Mouse (Mus musculus) spleen, postnatal 10 days (tissue): ENCODE data around the gene Cbr2.

Source experiments
- DNase-seq, 2 experiments: peaks; one replicate each; pipeline ENCODE4 v3.0.0; 2021 to 2022; ENCODE audit warnings: low spot score in 2 of 2

Cbr2 gene

DNA sequence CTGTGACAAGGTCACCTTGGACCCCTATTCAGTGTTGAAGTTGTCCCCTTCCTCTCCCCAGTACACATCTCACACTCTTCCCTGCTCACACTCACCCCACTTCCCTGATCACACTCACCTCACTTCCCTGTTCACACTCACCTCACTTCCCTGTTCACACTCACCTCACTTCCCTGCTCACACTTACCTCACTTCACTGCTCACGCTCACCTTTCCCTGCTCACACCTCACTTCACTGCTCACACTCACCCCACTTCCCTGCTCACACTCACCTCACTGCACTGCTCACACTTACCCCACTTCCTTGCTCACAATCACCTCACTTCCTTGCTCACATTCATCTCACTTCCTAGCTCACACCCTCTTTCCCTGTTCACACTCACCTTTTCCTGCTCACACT is 519 bp downstream of the Cbr2 start:
- no peak for DNase-seq

DNA sequence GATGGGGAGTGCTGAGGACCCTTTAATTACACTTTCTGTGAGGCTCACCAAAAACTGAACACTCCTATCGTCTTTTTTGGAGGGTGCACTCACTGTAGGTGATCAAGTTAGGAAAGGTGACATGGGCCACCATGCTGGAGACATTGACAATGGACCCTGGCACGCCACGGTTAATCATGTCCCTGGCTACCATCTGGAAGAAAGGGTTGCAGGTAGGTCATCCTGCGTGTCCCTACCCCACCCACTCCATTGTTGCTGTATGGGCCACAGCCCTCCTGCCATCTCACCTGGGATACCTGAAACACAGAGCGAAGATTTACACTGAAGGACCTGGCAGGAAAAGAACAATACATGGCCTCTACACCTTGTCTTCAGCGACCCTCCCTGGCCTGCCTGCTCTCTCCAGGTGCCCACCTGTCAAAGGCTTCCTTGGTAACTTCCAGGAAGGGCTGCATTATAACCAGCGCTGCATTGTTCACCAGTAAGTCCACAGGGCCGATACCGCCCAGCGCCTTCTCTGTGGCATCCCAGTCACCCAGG is 1.5 kb downstream of the Cbr2 start:
- no peak for DNase-seq

DNA sequence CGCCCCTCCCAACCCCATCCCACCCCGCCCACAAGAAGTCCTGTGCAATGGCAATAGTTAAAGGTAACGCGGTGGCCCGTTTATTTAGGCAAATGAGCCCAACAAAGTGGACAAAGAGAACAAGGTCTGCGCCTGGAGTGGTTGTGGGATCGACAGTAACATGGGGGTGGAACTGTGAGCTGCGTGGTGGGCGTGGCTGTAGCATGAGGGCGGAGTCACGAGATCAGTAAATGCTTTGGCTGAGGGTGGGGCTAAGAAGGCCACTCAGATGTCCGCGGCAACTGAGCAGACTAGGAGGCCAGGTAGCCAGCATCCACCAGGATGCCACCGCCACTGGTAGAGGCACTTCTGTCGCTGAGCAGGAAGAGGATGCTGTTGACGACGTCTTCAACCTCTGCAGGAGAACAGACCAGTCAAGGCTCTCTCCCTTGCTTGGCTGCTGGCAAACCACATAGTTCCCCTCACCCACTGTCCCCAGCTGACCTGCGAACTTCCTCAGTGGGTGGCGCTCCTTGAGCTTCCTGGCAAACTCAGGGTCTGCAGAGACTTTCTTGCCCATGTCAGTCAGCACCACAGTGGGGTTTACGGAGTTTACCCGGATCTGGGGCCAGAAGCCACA is 2.4 kb downstream of the Cbr2 start:
- DNase-seq, result peak in 1 of 2 experiments; percentile 68

DNA sequence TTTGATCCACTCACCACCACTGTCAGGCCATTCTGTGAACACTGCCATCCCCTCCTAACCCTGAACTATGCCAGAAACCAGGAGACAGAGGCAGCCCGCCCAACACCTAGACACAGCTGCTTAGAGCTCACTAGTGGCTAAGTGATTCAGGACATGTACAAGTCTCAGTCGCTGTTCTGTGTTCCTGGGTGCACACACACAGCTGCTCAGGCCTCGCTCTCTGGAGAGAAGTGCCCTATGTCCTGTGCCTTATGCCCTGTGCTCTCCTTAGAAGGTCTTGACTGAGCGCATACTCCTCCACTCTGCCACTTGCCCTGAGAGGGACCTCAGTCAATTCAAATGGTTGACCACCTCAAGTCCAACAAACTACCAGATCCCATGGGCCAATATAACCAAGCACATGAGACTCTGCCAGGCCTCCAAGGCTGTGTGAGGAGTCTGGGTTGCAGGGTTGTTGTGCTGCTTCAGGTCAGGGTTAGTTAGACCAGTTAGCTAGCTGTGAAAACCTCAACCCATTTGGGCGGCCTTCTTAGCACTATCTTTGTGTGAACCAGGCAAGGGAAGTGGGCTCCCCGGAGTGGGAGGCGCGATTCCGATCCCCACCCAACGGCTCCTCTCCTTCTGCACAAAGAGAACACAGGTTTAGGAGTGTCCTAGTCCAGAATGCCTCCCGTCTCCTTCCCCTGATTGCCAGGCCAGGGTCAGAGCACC is 3.2 kb downstream of the Cbr2 start:
- DNase-seq, result no peak

DNA sequence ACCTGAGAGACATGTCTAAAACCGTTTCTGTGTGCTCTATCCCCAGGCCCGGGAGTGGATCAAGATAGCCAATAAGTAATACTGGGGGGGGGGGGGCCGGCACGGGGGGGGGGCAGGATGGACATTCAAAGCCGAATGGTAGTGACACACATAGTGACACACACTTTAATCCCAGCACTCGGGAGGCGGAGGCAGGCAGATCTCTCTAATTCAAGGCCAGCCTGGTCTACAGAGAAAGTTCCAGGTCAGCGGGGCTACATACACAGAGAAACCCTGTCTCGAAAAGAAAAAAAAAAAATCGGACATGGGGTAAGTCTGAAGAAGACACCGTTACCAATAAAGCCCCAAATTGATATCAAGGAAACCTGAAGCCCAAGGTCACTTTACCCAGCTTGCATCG is 4.3 kb downstream of the Cbr2 start:
- DNase-seq, result no peak

DNA sequence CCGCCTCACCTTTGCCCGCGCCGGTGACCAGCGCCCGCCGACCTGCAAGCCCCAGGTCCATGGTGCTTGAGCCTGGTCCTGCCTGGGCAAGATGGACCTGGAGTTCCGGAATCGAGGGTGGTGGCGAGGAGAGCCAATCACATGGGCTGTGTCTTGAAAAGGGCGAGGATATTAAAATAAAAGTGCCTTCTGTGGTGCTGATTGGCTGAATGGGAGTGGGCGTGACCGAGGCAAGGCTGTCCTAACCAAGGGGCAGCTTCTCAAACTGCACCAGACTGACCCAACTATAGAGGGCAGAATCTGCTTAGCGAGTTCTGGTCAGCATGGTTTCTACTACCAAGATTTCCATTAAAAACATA is 4.8 kb downstream of the Cbr2 start, which contains the start of gene Dcxr:
TSS of gene Dcxr (minus strand) at position 113 of the 359 bp plus-strand sequence.
- peak; percentile 52 to 79 for DNase-seq

DNA sequence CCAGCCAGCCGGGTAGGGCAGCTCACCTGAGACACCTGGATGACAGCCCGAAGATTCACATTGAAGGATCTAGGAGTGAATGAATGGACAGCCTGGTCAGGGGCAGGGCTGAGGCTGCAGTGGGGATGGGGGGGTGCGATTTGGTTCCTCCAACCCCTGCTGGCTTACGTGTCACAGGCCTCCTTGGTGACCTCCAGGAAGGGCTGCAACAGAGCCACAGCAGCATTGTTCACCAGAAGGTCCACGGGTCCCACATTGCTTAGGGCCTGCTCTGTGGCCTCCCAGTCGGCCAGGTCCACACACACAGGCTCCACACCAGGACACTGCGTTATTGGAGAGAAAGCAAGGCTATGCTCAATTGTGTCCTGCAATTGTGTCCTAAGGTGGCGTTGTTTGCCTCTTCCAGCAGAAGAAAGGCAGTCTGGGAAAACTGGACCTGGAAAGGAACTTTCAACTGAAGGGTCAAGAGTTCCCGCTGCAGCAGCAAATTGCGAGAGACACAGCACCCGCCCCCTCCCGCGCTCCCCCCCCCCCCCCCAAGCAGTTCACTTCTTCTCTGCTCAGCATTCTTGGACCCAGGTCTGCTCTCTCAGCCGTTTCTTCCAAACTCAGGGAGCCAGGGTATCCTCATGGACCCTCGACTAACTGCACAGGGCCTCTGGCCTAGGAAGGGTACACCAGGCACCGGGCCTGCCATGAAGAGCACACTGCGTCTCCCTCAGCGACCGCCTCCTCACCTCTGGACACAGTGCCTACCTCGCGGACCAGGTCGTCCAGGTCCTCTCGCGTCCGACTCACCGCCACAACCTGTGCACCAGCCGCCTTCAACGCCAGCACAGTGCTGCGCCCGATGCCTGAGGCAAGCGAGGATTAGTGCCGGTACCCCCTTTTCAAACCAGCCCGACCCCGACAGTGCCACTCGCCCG is 5.4 kb downstream of the Cbr2 start:
- DNase-seq, result no peak

DNA sequence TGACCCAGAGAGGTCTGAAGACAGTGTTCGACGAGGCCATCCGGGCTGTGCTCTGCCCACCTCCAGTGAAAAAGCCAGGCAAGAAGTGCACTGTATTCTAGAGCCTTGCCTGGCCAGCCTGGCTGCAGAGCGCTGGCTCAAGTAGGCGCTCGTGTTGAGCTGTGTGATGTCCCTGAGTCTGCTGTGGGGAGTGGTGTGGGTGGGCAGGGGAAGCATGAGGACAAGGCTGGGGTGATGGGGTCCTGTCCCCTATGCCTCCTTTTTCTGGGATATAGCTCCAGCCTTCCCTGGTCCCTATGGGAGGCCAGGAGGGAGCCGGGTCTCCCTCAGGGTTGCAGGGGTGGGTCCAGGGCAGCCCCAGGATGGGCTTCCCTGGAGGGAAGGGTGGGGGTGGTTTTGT is 8.4 kb downstream of the Cbr2 start:
- DNase-seq, result no peak

DNA sequence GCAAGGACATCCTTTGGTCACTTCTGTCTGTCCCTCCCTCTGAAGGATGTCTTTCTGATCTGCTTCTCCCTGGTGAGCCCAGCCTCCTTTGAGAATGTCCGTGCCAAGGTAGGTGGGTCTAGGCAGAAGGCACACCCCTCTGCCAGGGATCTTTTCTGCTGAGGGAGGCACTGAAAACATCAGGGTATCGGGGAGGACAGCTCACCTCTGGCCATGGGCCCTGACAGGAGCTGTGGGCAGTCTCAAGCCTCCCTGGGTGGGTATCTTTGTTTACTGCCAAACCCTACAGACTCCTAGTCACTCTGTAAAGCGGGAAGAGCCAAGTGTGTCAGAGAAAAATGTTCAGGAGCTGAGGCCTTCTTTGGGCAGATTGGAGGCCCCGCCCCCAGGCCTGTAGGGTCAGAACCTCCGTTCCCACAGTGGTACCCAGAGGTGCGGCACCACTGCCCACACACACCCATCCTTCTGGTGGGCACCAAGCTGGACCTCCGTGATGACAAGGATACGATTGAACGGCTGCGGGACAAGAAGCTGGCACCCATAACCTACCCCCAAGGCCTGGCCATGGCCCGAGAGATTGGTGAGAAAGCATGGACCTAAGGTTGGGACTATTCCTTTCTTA is 9.0 kb downstream of the Cbr2 start:
- no peak for DNase-seq

DNA sequence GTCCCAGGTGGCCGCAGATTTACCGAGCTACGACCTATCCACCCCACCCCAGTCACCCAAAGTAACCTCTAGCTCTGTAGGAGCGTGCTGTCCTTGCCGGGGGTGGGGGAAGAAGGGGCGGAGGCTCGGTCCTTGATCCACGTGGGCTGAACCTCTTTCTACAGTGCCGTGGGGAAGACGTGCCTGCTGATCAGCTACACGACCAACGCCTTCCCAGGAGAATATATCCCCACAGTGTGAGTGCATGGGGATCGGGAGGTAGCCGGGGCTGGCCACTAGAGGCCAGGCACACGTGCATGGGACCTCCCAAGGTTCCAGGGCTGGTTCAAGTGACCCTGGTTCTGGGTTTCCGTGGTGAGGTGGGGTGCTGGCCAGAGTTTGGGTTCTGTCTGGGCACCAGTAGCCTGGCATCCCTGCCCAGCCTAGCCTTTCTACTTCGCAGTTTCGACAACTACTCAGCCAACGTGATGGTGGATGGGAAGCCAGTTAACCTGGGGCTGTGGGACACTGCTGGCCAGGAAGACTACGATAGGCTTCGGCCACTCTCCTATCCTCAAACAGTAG is 9.8 kb downstream of the Cbr2 start:
- DNase-seq, result no peak

DNA sequence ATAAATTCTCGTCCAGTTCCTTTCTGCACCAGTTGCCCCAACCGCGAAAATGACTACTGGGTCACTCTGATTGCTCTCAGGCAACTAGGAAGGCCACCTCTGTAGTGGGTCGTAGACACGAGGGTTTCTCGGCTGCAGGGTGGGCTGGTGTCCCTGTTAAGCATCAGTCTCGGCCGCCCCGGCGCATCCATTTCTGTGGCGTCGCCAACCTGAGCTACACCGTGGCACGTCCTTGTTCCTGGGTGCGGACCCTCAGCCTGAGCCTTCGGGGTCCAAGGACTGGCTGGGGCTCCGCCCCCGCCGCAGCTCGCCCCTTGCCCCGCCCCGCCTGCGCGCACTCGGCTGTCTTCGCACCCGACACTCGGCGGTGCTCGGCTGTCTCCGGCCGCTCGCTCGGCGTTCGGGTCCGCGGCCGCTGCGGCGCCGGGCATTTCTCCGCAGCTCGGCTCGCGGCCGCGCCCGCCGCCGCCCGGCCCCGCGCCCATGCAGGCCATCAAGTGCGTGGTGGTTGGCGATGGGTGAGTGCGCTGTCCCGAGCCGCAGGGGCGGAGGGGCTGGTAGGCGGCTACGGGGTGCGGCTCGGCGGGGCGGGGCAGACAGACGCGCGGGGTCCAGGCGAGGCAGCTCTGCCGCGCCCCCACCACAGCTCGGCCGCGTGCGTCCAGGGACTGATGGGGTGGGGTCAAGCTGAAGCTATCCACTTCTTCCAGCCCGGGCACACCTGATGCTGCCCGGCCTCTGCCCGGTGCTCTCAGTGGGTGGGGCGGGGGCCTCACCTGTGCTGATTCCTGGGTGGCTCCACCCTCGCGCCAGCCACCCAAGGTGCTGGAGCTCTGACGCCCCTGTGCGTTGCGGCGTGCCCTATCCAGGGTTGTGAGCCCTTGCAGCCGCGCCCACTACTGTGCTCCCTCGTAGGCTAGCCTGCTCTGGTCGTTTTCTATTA is 10.5 kb downstream of the Cbr2 start, which contains the start of gene Rac3:
TSS of gene Rac3 (plus strand) at position 347 of the 943 bp plus-strand sequence.
- peak in 1 of 2 experiments; percentile 65 for DNase-seq

DNA sequence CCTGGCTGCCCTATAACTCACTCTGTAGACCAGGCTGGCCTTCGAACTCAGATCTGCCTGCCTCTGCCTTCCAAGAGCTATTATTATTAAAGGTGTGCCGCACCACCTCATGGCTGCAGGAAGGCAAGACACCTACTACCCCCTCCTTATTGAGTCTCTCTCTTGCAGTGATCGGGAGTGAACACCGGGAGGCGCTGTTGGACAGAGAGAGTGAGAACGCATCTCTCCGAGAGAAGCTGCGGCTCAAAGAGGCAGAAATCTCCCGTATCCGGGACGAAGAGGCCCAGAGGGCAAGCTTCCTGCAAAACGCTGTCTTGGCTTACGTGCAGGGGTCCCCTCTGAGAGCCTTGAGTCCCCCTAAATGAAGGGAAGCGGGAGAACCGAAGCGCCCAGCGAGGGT is 11.5 kb downstream of the Cbr2 start:
- DNase-seq, result peak; percentile 81 to 95

DNA sequence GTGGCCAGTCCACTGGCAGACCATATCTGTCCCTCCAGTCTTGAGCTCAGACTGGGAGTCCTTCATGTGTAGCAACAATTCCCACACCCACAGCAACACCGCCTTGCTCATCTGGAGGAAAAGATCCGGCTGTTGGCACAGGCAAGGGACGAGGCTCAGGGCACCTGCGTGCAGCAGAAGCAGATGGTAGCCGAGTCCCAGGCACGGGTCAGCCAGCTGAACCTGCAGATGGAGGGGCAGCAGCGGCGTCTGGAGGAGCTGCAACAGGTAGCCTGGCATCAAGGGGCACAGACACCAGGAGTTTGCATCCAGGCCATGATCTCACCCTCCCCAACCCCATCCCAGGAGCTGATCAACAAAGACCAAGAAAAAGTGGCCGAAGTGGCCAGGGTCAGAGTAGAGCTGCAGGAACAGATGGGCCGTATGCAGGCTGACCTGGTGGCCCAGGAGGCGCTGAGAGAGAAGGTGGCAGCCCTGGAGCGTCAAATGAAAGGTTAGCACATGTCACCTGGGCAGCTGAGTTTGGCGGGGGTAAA is 12.0 kb downstream of the Cbr2 start:
- no peak for DNase-seq

DNA sequence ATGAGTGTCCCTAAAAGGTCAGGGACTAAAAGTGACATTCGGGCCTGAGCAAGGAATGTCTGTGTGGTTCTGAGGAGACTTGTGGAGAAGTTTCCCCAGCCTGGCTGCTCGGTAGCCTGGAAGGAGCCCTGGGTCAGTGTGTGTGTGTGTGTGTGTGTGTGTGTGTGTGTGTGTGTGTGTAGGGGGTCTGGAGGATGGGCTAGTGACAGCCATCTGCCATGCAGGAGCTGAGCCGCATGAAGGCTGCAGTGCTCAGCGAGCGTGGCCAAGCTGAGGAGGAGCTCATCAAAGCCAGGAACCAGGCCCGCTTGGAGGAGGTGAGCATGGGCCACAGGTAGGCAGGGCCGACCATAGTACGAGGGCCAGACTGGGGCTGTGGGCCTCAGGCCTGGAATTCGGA is 12.7 kb downstream of the Cbr2 start:
- no peak for DNase-seq

DNA sequence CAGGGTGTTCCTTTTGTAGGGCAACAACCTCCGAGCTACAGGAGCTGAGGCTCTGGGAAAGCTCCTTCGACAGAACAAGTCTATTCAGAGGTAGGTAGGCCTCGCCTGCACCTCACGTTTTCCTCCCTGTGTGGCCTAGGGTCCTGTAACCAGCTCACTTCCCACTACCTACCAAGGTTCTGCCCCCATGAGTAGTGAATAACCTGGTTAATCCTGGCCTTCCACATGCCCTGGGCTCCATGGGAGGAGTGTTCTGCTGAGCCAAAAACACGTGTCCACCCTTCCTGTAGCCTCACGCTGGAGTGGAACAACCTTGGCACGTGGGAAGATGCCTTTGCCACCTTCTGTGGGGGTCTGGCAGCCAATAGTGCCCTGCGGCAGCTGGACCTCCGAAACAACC is 16.8 kb downstream of the Cbr2 start:
- no peak for DNase-seq

DNA sequence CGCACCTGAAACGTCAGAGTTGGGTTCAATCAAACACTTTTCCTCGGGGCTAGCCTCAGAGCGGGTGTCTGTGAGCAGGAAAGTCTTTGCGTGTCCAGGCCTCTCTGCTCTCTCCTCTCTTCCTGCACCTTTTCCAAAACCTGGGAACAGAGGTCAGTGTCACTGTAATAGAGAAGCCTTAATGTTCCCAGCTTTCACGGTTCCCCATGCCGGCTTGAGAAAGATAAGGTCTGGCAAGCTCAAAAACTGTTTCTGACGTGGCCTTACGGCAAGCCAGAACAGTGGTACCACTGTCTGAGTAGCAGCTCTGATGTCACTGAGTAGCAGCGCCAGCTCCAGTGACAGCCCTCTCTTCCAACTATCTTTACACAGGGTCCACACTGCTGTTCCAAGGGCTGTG is 17.4 kb downstream of the Cbr2 start:
- no peak for DNase-seq

DNA sequence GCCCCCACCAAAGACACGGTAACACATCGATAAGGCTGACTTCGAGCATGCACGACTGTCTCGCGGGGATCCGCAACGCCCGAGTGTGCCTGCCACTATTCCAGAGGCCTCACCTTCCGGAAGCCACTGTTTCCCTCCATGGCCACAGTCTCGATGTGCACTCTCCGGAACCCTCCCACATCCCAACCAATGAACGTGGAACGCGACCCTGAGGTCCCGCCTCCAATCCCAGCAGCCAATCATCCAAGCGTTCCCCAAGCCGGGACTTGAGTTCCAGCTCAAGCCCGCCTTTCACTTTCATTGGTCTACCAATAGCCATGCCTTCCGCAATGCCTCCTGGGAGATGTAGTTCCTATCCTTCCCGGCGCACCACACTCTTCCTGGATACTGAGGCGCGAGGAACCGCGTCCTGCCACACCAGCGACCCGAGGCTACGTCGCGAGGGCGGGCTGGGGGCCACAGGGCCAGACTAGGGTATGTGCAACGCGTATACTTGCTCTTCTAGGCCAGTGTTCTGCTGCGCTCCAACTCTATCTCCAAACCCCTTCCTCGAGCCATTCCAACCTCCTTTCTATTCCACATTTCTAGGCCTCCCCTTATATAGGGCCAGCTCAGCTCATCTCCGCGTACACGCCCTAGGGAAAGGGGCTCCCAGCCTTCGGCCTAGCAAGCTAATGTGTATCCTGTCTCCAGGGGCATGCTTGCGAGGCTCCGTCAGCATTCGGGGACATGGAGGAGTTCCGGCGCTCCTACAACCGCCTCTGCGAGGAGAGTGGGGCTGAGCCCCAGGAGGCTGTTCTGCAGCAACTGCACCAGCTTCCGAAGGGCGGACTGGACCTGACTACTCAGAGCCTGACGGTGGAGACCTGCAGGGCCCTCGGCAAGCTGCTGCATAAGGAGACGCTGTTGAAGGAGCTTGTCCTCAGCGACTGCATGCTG is 18.1 kb downstream of the Cbr2 start, which contains the start of the genes Cenpx and Lrrc45:
TSS of gene Cenpx (minus strand) at position 159 of the 939 bp plus-strand sequence.
TSS of gene Lrrc45 (plus strand) at position 346 of the 939 bp plus-strand sequence.
- peak; percentile 92 to 97 for DNase-seq

DNA sequence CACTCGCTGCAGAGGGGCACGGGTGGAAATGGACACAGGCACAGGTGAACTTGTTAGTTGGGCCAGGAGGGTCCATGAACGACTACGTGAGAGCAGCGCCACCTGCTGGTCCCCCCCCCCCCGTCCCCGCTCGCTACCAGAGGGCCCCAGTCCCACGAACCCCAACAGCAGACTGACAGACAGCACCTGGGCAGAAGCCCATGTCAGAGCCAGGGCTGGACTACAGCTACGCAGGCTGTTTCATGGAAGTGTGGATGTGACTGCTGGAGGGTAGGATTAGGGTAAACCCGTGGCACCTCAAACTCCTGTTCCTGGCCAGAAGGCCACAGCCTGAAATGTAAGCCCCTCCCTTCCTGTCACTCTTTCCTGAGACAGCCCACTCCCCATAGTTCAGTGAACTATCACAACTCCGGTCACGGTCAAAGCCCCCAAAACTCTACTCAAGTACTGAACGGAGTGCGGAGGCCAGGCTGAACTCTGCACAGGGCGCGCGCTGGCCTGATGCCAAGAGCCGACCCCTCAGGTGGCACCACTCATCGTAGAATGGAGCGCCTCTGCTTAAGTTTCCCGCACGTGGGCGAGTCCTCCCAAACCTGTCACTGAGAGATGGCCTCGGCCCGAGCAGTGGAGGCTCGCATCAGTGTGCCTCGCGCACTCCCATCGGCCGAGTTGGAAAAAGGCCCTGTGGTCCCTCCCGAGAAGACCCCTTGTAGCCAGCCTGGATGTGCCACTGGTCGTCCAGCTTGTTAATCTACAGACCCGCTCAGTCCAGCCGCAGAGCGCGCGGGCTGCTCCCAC is 18.9 kb downstream of the Cbr2 start:
- DNase-seq, result peak; percentile 57 to 79
